Mouse (Mus musculus) embryonic facial prominence, embryonic 12.5 days (tissue): ENCODE results near the gene Fbll1. TPM values are rescaled to one million over a fixed set of nuclear protein-coding genes. Genes with fewer than 3 reads are reported as not detected.

ENCODE experiments used
- ATAC-seq: fragments of 200-750 bp; cut with Nextera tagmentation; 2 replicates; pipeline ENCODE4 v1.8.0; 2017; ENCODE audit not compliant: insufficient number of reproducible peaks, insufficient read depth, low FRiP score, low TSS enrichment
- H3K27ac ChIP-seq: fragments of 300-500 bp; sonication (generic); 2 replicates; pipeline ENCODE4 v1.5.1; 2016; ENCODE audit warnings: mild to moderate bottlenecking
- H3K27me3 ChIP-seq: fragments of 300-500 bp; sonication (generic); 2 replicates; pipeline ENCODE4 v1.6.1; 2016; ENCODE audit warnings: mild to moderate bottlenecking, moderate library complexity
- H3K36me3 ChIP-seq: fragments of 300-500 bp; sonication (generic); 2 replicates; pipeline ENCODE4 v1.6.1; 2016; ENCODE audit warnings: mild to moderate bottlenecking
- H3K4me1 ChIP-seq: fragments of 300-500 bp; sonication (generic); 2 replicates; pipeline ENCODE4 v1.6.1; 2016
- H3K4me2 ChIP-seq: fragments of 300-500 bp; sonication (generic); replicated peaks from 2 replicates; pipeline ENCODE4 v1.6.1; 2016; ENCODE audit warnings: mild to moderate bottlenecking, moderate library complexity
- H3K4me3 ChIP-seq: fragments of 300-500 bp; sonication (generic); 2 replicates; pipeline ENCODE4 v1.5.1; 2016; ENCODE audit warnings: mild to moderate bottlenecking
- H3K9ac ChIP-seq: fragments of 300-500 bp; sonication (generic); 2 replicates; pipeline ENCODE4 v1.6.1; 2016; ENCODE audit warnings: mild to moderate bottlenecking, moderate library complexity
- H3K9me3 ChIP-seq: fragments of 300-500 bp; sonication (generic); 2 replicates; pipeline ENCODE4 v1.6.1; 2016; ENCODE audit warnings: mild to moderate bottlenecking, moderate library complexity
- WGBS: fragments of 180-500 bp; shearing (Covaris S2); methylation state at CpG from one replicate; pipeline ENCODE4 v1.1.7; 2016; 5-methylcytosine and 5-hydroxymethylcytosine counted together
- polyA plus RNA-seq: library from polyadenylated mRNA; unstranded; fragments of >200 nt; fragmentation: Nextera tagmentation; extraction: Ambion mirVana; gene quantifications from 2 replicates; pipeline ENCODE4 v1.2.1, GENCODE M21; 2016

The Fbll1 gene
- polyA plus RNA-seq, 1 experiment from 2014 or later, result 1.3 TPM

GRCm38 (mm10) chr11:35782444-35782843 lies 16.2 kb downstream of the Fbll1 start:
- Histone ChIP-seq H3K27me3 (no peaks in the 10 kb centered on the region), H3K27ac (no peak overlapping the region), H3K4me1 (no peaks in the 10 kb centered on the region), H3K9ac (no peak overlapping the region), H3K4me2 (no peak overlapping the region), H3K4me3 (no peak overlapping the region), H3K36me3 (peaks cover 79% of the 10 kb centered on the region), H3K9me3 (no peaks in the 10 kb centered on the region)
- no peak for ATAC-seq
- 94% methylated on average over 3 of the region's 3 CpGs for WGBS

GRCm38 (mm10) chr11:35780336-35780735 lies 18.3 kb downstream of the Fbll1 start:
- Histone ChIP-seq H3K27me3 (no peaks in the 10 kb centered on the region), H3K9ac (no peak overlapping the region), H3K4me1 (no peaks in the 10 kb centered on the region), H3K4me3 (no peak overlapping the region), H3K4me2 (no peak overlapping the region), H3K9me3 (no peaks in the 10 kb centered on the region), H3K36me3 (peaks cover 86% of the 10 kb centered on the region), H3K27ac (no peak overlapping the region)
- no peak for ATAC-seq
- 83% methylated on average over 3 of the region's 3 CpGs for WGBS

- no peak overlapping the region for H3K4me2 ChIP-seq
- peaks cover 48% of the 10 kb centered on the region for H3K36me3 ChIP-seq
- WGBS, result 93% methylated on average over 3 of the region's 3 CpGs
- no peak overlapping the region for H3K9ac ChIP-seq
- 0 out of 2 replicates have a peak, but pooled peaks have one; percentile 52 for ATAC-seq
- no peak overlapping the region for H3K4me3 ChIP-seq
- H3K4me1 ChIP-seq, result peaks cover 3% of the 10 kb centered on the region; the same call in 1 of the 2 replicates
- H3K27ac ChIP-seq, result no peak overlapping the region
- no peaks in the 10 kb centered on the region for H3K9me3 ChIP-seq
- no peaks in the 10 kb centered on the region for H3K27me3 ChIP-seq
Measured at GRCm38 (mm10) chr11:35776452-35776851, 22.2 kb downstream of the Fbll1 start.

GRCm38 (mm10) chr11:35775606-35776005 lies 23.1 kb downstream of the Fbll1 start:
- no peaks in the 10 kb centered on the region for H3K27me3 ChIP-seq
- no peak overlapping the region for H3K27ac ChIP-seq
- no peak for ATAC-seq
- H3K4me1 ChIP-seq, result peaks cover 11% of the 10 kb centered on the region
- H3K4me3 ChIP-seq, result no peak overlapping the region
- H3K9ac ChIP-seq, result no peak overlapping the region
- no peaks in the 10 kb centered on the region for H3K9me3 ChIP-seq
- peaks cover 42% of the 10 kb centered on the region for H3K36me3 ChIP-seq
- no peak overlapping the region for H3K4me2 ChIP-seq
- 98% methylated on average over 3 of the region's 3 CpGs for WGBS

- peaks cover 14% of the 10 kb centered on the region for H3K4me1 ChIP-seq
- 64% methylated on average over 9 of the region's 9 CpGs for WGBS
- no peaks in the 10 kb centered on the region for H3K9me3 ChIP-seq
Measured at GRCm38 (mm10) chr11:35770741-35771504, 27.8 kb downstream of the Fbll1 start.

GRCm38 (mm10) chr11:35769746-35770437 lies 28.8 kb downstream of the Fbll1 start:
- WGBS, result under 1% methylated on average over 32 of the region's 41 CpGs
- no peaks in the 10 kb centered on the region for H3K9me3 ChIP-seq
- H3K36me3 ChIP-seq, result no peaks in the 10 kb centered on the region
- peak overlapping the region; percentile 95 for H3K9ac ChIP-seq
- ATAC-seq, result peak; percentile 89
- H3K4me1 ChIP-seq, result peaks cover 14% of the 10 kb centered on the region
- H3K27ac ChIP-seq, result peak overlapping the region; percentile 96
- no peaks in the 10 kb centered on the region for H3K27me3 ChIP-seq
- peak overlapping the region; percentile 91 for H3K4me3 ChIP-seq
- H3K4me2 ChIP-seq, result peak overlapping the region; percentile 83

More at GRCm38 (mm10) chr11:35770741-35771504, 27.8 kb downstream of the Fbll1 start:
- Histone ChIP-seq H3K27me3 (no peaks in the 10 kb centered on the region), H3K4me3 (peak overlapping the region; percentile 91), H3K27ac (no peak overlapping the region), H3K9ac (peak overlapping the region; percentile 95), H3K4me2 (peak overlapping the region; percentile 83), H3K36me3 (peaks cover 1% of the 10 kb centered on the region; the same call in 1 of the 2 replicates)
- no peak for ATAC-seq

GRCm38 (mm10) chr11:35769188-35769745 lies 29.4 kb downstream of the Fbll1 start, which contains the start of gene Pank3:
Gene Pank3 (plus strand): TSS chr11:35769484.
- ATAC-seq, result peak; percentile 100
- no peaks in the 10 kb centered on the region for H3K9me3 ChIP-seq
- H3K4me1 ChIP-seq, result peaks cover 14% of the 10 kb centered on the region
- no peaks in the 10 kb centered on the region for H3K27me3 ChIP-seq
- no peaks in the 10 kb centered on the region for H3K36me3 ChIP-seq
- H3K27ac ChIP-seq, result peak within 1 kb of the TSS; percentile 96
- peak within 1 kb of the TSS; percentile 91 for H3K4me3 ChIP-seq
- peak within 1 kb of the TSS; percentile 95 for H3K9ac ChIP-seq
- WGBS, result under 1% methylated on average over 49 of the region's 50 CpGs
- H3K4me2 ChIP-seq, result peak within 1 kb of the TSS; percentile 83

GRCm38 (mm10) chr11:35766845-35767244 lies 31.8 kb downstream of the Fbll1 start:
- Histone ChIP-seq H3K9me3 (no peaks in the 10 kb centered on the region), H3K4me3 (no peak overlapping the region), H3K4me2 (no peak overlapping the region), H3K9ac (no peak overlapping the region), H3K27me3 (no peaks in the 10 kb centered on the region), H3K36me3 (no peaks in the 10 kb centered on the region), H3K4me1 (peaks cover 13% of the 10 kb centered on the region), H3K27ac (no peak overlapping the region)
- WGBS, result 90% methylated on average over 5 of the region's 5 CpGs
- no peak for ATAC-seq

GRCm38 (mm10) chr11:35760627-35761003 lies 38.1 kb downstream of the Fbll1 start:
- H3K4me2 ChIP-seq, result no peak overlapping the region
- H3K36me3 ChIP-seq, result no peaks in the 10 kb centered on the region
- no peaks in the 10 kb centered on the region for H3K27me3 ChIP-seq
- no peaks in the 10 kb centered on the region for H3K4me1 ChIP-seq
- no peak overlapping the region for H3K4me3 ChIP-seq
- WGBS, result 90% methylated on average over 4 of the region's 4 CpGs
- peak; percentile 56; the same call in 1 of the 2 replicates for ATAC-seq
- no peak overlapping the region for H3K9ac ChIP-seq
- H3K27ac ChIP-seq, result no peak overlapping the region
- H3K9me3 ChIP-seq, result no peaks in the 10 kb centered on the region

GRCm38 (mm10) chr11:35760001-35760626 lies 38.6 kb downstream of the Fbll1 start:
- Histone ChIP-seq H3K9ac (no peak overlapping the region), H3K4me3 (no peak overlapping the region), H3K4me1 (no peaks in the 10 kb centered on the region), H3K27me3 (no peaks in the 10 kb centered on the region), H3K36me3 (no peaks in the 10 kb centered on the region), H3K27ac (no peak overlapping the region), H3K4me2 (no peak overlapping the region), H3K9me3 (no peaks in the 10 kb centered on the region)
- 83% methylated on average over 7 of the region's 7 CpGs for WGBS
- ATAC-seq, result no peak

GRCm38 (mm10) chr11:35756411-35757303 lies 42.0 kb downstream of the Fbll1 start:
- WGBS, result 81% methylated on average over 11 of the region's 11 CpGs
- H3K4me3 ChIP-seq, result no peak overlapping the region

More at GRCm38 (mm10) chr11:35756411-35757303, 42.0 kb downstream of the Fbll1 start:
- H3K36me3 ChIP-seq, result no peaks in the 10 kb centered on the region
- no peaks in the 10 kb centered on the region for H3K4me1 ChIP-seq
- H3K27ac ChIP-seq, result no peak overlapping the region
- no peaks in the 10 kb centered on the region for H3K9me3 ChIP-seq
- ATAC-seq, result no peak
- H3K9ac ChIP-seq, result no peak overlapping the region
- H3K4me2 ChIP-seq, result no peak overlapping the region
- H3K27me3 ChIP-seq, result no peaks in the 10 kb centered on the region
